Mouse (Mus musculus): ENCODE data around the gene Apbb2.
A peak's percentile ranks its signal among the peaks of the same experiment; 100 is the strongest.

Gene Apbb2

DNA sequence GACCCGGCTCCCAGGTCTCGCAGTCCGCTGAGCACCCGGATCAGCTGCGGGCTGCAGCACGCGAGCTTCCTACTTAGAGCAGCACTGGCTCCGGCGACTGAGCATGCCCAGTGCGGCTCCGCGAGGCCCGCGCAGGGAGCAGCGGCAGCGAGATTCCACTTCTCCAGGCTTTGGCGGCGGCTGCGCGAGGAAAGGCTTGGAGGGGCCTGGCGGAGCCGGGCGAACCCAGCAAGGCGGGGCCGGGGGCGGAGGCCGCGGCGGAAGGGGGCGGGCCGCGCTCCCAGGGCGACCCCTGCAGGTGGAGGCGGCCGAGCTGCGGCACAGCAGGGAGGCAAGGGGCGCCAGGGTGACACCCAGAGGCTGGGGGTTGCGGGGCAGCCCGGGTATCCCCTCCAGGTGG, at the start of gene Apbb2:
Gene Apbb2, minus strand, starts transcription at position 188 of the 400 bp plus-strand sequence.
- DNase-seq (ENCODE audit: low read depth, low spot score) = peak; percentile 89

DNA sequence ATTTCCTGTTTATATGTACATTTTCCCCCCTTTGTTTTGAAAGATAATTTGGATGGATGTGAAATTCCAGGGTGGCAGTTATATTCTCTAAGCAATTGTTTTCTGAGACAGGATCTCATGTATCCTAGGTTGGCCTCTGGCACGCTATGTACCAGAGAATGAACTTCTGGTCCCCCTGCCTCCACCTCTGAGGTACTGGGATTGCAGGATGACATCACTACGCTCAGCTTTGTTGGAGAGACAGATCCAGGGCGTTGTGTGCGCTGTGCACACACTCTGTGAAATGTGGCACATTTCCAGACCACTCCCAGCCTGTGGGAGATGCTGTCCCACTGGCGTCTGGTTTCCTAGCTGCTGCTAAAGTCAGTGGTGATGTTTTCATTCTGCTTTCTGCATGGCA, 35.6 kb upstream of the Apbb2 start:
- DNase-seq (ENCODE audit: low read depth, low spot score) = no peak

DNA sequence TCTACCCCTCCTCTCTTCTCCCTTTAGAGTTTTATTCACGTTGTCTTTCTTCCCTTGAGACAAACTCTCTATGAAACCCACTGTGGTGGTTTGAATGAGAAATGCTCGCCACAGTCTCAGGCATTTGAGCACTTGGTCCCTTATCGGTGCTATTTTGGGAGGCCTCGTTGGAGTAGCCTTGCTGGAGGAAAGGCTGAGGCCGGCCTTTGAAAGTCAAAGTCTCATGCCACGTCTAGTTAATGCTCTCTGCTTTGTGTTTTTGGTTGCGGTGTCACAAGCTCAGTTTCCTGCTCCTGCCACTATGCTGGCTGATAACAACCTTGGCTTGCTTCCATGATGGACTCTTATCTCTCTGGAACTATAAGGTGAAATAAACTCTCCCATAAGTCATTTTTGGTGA, 28.9 kb upstream of the Apbb2 start:
- DNase-seq (ENCODE audit: low read depth, low spot score) = no peak

DNA sequence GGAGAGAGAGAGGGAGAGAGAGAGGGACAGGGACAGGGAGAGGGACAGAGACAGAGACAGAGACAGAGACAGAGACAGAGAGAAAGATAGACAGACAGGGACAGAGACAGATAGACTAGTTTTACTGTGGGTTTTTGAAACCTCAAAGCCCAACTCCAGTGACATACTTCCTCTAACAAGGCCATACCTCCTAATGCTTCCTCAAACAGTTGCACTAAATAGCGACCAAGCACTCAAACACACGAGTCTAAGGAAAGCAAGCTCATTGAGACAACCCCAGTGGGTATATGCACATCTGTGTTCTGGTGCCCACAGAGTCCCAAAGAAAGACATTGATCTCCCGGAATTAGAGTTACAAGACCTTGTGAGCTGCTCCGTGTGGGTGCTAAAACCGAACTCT, 24.7 kb upstream of the Apbb2 start:
- DNase-seq (ENCODE audit: low read depth, low spot score) = no peak

DNA sequence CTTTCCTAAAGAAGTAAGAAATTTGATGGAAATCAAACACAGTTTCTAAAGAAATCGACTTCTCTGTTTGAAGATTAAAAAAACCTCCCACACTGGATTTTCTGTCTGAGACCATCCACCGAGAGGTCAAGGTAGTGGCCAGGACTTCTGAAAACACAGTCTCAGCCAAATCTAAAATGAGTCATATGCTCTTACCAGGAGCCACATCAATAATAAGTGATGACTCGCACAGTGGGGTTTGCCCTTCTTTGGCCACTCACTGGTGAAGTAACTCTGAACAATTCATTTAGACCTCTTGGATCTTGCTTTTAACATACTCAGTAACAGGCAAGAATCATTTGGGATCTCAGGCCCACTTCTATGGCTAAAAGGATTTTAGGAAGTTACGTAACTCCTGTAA, 23.6 kb upstream of the Apbb2 start:
- no peak for DNase-seq (ENCODE audit: low read depth, low spot score)

DNA sequence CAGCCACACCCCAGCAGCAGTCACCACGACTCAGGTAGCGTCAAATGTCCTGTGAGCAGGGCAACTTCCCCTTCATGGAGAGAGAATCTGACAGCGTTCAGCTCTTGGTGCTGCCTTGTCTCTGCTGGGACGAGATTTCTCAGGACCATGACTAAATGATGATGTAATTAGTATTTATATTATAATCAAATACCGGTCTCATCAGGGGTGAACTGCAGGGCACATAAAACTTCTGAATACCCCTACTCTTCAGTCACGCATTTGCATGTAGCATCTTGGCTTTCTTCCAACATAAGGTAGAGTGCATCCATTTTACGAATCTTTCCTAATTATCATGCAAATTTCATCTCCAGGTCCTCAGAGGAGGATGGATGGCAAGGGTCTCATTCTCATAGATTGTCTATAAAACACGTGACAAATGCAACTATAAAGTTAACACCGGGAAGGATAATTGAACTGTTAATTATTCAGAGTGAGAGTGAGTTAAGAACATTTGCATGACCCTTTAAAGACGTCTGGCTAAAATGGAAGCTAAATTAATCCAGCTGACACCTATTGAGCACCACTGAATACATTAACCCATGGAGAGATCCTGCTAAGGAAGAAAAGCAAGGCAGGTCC, 17.0 kb upstream of the Apbb2 start:
- DNase-seq (ENCODE audit: low read depth, low spot score) = no peak

DNA sequence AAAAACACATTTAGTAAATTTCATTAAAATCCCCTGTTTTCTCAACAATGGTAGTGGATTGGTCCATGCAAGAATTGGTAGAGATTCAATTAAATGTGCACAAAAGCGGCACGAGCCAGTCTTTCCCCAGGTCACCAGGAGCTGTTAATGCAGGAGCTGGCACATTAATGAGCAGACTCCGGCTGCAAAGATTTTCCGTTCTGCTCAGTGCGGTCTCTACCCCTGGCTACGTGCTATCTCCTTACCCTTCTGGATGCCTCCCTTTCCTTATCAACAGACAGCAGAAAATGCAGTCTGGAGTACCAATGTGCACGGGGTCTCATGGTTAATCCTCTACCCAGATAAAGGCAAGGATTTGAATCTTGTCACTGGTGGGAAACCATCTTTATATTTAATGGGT, 9.2 kb upstream of the Apbb2 start:
- no peak for DNase-seq (ENCODE audit: low read depth, low spot score)

DNA sequence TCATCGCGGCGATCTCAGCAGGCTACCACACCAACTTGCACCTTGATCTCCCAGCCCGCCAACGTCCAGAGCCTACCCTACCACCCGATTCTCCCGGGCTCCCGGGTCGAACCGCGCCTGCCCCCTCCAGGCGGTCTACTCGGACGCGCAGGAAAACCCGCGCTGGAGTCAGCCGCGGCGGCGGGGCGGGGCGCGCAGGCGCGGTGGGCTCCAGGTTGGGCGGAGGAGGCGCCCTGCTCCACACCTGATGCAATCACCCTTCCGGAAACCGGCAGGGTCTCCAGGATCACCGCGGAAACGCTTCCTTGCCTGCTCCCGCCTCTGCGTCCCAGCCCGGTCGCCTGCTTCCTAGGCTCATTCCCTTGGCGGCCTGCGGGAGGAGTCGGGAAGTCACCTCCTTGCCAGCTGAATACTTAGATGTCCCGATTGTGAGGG, 1.6 kb upstream of the Apbb2 start:
- peak; percentile 71 for DNase-seq (ENCODE audit: low read depth, low spot score)

DNA sequence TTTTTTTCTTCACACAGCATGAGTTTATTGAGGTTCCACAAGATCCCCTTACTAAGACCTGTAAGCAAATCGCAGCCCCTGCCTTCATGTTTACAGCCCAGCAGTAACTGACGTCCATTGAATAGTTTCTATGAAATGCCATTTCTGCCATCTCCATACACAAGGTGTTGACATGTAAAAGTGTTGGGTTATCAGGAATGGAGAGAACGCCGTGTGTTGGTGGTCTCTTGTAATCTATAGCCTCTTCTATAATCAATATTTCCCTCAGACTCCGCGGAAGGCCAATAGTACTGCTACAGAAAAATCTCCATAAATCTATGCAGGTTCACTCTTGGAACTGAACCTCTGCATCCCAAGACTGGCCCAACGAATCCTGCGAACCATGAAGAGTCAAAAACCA, 1.1 kb upstream of the Apbb2 start:
- no peak for DNase-seq (ENCODE audit: low read depth, low spot score)

DNA sequence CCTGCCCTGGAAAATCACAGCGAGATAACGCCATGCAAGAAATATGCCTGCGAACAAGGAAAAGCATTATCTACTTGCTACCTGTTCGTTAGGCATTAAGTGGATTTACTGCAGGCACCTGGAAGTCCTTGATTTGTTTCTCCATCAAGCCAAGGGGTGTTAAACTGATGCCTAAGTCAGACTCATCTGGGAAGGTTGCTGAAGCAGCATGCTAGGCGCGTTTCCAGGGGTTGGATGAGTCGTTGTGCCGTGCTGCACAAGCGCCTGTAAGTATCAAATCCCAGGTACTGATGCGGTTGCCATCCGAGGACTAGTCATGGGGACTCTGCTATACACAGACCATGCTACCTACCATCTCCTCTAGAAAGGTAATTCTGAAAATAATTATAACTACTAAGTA, 611 bp upstream of the Apbb2 start:
- no peak for DNase-seq (ENCODE audit: low read depth, low spot score)

DNA sequence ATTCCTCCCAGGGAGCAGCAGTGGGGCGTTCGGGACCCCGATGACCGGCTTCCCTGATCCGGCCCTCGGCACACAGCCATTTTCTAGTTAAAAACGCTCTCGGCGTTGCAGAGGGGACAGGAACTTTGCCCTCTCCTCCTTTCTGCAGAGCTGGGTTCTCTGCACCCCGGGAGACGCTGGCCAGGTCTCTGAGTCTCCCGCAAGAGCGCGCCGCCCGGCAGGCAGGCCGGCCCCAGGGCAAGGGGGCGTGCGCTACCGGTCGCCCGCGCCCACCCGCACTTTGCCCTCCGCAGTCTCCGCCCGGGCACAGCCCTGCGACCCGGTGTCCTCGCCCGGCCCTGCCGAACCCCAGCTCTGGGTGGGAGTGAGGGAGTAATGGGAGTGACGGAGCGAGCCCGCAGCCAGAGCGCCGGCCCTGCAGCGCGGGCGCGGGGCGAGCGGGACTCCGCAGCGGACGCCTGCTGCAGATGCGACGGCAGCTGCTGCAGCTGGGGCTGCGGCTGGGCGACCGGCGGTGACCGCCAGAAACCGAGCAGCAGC, 593 bp downstream of the Apbb2 start:
- DNase-seq (ENCODE audit: low read depth, low spot score) = no peak

DNA sequence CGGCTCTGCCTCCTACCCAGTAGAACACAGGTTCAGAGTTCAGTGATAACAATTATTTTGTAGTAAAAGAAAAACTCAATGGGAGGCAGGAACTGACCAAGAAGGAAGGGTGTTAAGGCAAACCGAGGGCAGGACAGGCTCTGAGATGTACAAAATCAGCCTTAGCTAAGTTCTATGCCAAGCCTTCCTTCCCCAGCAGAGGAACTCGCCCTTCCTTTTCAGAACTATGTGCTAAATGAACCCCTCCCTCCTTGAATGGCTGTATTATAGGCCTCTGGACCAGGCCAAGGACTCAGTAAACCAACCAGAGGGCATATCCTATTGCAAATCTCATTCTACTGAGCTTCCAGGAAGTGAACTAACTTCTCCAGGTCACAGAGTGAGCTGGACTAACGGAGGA, 3.6 kb downstream of the Apbb2 start:
- DNase-seq (ENCODE audit: low read depth, low spot score) = no peak

DNA sequence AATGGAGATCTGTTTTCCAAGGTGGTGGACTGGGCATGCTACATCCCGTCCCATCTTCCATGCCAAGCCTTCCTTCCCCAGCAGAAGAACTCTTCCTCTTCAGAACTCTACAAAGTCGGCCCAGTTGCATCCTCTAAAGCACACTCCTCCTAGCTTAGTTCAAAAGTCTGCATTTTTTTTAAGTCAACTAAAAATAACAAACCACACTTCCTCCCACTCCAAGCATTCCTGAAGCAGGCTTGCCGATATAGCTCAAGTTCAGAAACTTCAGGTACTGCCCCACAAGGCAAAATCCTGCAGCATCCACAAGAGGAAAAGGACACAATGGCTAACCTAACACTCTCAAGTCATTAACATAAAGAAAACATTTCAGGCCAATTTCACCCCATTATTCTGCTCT, 4.9 kb downstream of the Apbb2 start:
- no peak for DNase-seq (ENCODE audit: low read depth, low spot score)

DNA sequence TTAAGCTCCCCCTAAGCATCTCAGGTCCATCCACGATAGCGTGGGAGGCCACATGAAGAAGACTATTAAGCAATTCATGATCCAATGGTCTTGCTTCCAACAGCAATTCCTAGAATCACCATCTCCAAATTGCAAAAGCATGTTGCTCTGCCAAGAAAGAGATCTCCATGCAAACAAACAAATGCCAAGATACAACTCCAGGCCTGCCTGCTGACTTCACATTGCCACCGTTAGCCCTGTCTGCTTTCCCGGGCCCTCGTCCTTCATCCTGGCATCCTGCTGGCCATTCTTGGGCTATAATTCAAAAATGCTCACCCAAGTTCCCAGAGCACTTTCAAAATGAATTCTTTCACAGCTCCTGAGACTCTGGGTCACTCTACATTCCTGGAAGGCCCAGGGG, 5.6 kb downstream of the Apbb2 start:
- DNase-seq (ENCODE audit: low read depth, low spot score) = no peak

DNA sequence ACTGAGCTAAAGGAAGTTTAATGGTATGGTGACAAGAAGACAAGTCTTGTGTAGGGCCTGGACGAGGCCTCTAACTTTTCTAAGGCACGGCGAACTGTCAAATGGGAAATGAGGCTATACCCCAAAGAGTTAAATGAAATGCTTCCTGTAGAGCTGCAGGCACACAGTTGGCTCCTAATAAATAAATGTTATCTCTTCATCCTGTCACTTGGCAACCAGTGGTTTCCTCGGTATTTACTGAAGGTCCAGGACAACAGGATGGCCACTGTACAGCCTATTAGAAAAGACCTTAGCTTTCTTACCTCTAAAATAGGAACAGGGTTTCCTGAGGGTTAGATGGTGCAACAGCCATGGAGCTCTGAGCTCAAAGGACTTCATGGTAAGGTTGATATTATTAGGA, 6.7 kb downstream of the Apbb2 start:
- no peak for DNase-seq (ENCODE audit: low read depth, low spot score)

DNA sequence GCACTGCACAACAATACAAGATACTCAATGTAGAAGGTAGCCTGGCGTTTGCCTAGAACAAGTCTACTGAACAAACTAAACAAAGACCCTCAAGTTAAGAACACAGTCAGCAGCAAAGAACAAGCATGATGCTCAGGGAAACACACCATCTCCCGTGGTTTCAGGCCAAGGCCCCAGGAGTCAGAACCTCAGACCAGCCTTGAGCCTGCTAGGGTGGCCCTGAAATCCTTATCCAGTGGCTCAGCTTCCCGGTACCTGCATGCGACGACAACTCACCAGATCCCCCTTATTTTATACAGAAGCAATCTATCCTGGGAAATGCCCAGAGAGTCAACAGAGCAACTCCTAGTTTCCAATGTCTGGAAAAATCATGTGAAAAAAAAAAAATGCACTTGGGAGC, 7.2 kb downstream of the Apbb2 start:
- no peak for DNase-seq (ENCODE audit: low read depth, low spot score)

DNA sequence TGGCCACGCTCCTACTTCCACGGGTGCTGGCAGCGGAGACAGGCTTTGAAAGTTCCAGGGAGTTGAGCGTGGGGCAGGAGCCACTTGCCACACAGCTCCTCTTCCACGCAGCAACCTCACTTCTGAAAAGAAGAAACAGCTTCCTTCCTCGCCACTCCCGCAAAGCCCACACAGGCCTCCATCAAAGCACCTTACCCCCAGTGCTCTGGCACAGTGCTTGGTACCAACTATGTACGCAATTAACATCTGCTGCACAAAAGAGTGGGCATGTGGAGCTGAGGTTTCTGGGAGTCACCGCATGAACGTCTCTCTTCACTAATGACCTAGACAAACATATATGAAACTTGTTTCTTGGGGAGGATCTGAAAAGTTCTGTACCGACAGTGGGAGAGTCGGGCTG, 8.3 kb downstream of the Apbb2 start:
- no peak for DNase-seq (ENCODE audit: low read depth, low spot score)

DNA sequence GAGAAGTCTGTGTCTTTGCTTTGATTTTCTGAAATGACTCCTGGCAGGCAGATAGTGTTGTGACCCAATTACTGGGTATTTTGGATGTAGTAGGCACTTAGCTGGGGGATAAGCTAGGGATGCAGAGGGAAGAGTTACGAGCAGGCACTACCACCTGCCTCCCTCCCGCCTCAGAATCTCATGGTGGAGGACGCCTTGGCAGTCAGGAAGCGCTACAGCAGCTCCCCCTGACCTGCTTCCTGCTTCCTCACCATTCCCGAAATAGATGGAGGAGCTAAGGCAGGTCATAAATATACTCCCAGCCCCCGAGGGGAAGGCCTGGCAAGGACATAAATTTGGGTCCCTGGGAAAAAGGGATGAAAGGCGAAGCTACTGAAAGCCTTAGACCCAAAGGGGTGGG, 9.3 kb downstream of the Apbb2 start:
- DNase-seq (ENCODE audit: low read depth, low spot score) = no peak

DNA sequence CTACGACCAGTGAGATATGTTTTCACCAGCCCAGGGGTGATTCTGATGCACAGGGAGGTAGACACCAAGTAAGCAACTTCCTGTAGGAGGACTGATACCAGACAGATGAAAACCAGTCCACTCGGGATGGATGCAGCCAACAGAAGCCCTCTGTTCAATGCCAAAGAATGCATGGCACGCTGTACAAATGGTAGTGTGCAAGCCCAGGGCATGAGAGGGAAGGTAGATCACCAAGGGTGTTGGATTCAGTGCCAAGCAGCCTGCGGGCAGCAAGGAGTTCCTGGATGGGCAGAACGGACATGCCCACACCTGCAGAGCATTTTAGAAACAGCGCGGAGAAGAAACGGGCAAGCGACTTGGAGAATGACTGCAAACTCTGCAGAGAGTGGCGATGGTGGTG, 10.8 kb downstream of the Apbb2 start:
- DNase-seq (ENCODE audit: low read depth, low spot score) = no peak

DNA sequence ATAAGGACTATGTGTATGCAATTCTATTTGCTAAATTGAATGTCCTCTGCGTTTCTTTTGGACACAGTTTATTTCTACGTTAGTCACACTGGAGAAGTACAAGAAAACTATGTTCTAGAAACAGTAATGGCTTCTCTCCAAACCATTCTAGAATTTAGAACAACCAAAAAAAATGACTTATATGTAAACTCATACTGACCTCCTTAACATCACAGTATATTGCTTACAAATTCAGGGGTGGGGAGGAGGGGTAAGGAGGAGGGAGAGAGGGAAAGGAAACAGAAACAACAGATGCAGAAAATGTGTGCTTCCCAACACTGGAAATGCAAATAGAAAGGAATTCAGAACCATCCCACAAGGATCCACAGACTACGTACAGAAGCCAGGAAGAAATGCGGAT, 11.4 kb downstream of the Apbb2 start:
- DNase-seq (ENCODE audit: low read depth, low spot score) = no peak

DNA sequence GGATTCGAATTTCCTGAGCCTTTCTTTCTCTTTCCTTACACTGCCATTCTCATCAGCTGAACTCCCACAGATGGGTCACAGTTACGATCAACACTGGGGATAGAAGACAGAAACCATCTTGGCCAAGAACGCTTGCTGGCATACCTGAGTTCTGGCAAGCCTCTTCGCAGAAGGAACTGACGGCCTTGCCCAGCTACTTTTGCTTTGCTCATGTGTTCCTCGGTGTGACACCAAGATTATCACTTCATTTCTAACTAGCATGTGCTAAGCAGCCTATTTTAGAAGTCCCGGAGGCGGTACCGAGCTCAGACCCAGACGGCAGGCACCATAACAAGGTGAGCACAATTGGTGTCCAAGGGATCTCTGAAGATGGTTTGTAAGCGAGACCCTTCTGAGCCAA, 12.9 kb downstream of the Apbb2 start:
- DNase-seq (ENCODE audit: low read depth, low spot score) = no peak

DNA sequence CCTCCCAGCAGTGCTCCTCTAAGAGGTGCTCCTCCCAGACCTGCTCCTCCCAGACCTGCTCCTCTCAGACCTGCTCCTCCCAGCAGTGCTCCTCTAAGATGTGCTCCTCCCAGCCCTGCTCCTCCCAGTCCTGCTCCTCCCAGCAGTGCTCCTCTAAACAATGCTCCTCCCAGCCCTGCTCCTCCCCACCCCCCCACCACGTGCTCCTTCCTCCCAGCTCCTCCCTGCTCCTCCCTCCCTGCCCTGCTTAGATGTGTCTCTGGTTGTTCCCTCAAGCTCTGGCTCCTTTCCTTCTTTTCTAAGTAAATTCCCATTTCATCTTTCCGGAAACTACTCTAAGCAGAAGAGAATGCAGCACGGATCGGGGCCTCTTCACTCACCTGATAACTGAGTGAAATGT, 14.2 kb downstream of the Apbb2 start:
- DNase-seq (ENCODE audit: low read depth, low spot score) = no peak

DNA sequence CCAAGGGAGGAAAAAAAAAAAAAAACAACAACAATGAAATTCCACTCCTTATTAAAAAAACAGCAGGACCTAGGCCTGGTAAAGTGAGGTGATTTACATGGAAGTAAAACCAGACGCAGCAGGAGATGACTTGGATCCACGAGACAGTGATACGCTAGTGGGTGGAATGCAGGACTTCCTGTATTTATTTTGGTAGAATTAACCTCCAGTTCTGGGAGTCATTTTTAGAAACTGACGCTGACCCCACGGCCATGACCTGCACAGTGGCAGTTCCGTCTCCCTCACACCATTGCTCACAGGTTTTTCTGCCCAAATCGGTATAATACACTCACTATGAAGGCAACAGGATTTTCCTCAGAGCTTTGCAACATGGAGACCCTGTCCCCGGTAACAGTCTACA, 14.8 kb downstream of the Apbb2 start:
- no peak for DNase-seq (ENCODE audit: low read depth, low spot score)

DNA sequence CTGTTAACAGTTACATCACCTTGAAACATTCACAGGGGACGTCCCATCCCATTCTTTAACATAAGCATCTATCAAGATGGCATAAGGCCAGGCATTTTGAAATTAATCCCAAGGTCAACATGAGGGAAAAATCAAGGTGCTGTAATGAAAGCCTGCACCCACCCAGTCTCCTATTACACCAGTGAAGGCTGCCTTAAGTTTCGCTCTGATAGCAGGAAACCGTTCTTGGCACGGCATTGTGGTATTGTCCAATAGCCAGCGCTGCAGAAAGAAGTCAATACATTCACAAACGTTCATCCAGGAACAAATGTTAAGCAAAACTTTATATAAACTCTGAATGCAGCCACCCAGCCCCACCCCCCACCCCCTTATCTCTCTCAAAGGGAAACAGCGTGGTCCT, 15.4 kb downstream of the Apbb2 start:
- no peak for DNase-seq (ENCODE audit: low read depth, low spot score)

Data from retina, adult 2 months (tissue).